17 mouse cellular contexts compared by ENCODE assay signal in genomic region chr10:69179341-69179740, GRCm38 (mm10). TPM values are rescaled to one million over a fixed set of nuclear protein-coding genes. Genes with fewer than 3 reads are reported as not detected.
"Had no signal": no experiment of that assay in that cellular context is flagged by ENCODE, and none has a peak within 500 bp of the region (broad histone marks: within the 10 kb centered on the region; RNA-seq: fewer than 3 reads in every experiment).

No protein-coding gene starts in this region.

- H3K4me1 ChIP-seq: lung, embryonic 15.5 days; megakaryocyte, embryonic 14.5 days; midbrain, embryonic 15.5 days; neural tube, embryonic 12.5 days had no signal

- H3K4me3 ChIP-seq: layer of hippocampus, adult 2 months; limb, embryonic 12.5 days; lung, embryonic 15.5 days; megakaryocyte, embryonic 14.5 days; midbrain, embryonic 15.5 days; neural tube, embryonic 12.5 days had no signal

- H3K9me3 ChIP-seq: limb, embryonic 12.5 days; lung, embryonic 15.5 days; midbrain, embryonic 15.5 days; neural tube, embryonic 12.5 days had no signal

- H3K27me3 ChIP-seq: limb, embryonic 12.5 days; lung, embryonic 15.5 days; midbrain, embryonic 15.5 days; neural tube, embryonic 12.5 days had no signal

- DNase-seq: kidney, adult 9 months; kidney, postnatal 10 days; kidney, postnatal 4 days; liver; liver, postnatal 0 days; lung, postnatal 14 days; thymus, postnatal 4 days had no signal

- ATAC-seq: liver, postnatal 0 days; midbrain, embryonic 15.5 days had no signal

- H3K36me3 ChIP-seq: limb, embryonic 12.5 days; lung, embryonic 15.5 days; midbrain, embryonic 15.5 days; neural tube, embryonic 12.5 days had no signal

- H3K4me2 ChIP-seq: limb, embryonic 12.5 days; lung, embryonic 15.5 days; midbrain, embryonic 11.5 days; midbrain, embryonic 15.5 days; neural tube, embryonic 12.5 days had no signal

- H3K27ac ChIP-seq: layer of hippocampus, adult 2 months; limb, embryonic 12.5 days; lung, embryonic 15.5 days; macrophage; midbrain, embryonic 15.5 days; neural tube, embryonic 12.5 days had no signal

- H3K9ac ChIP-seq: limb, embryonic 12.5 days; liver, postnatal 0 days; lung, embryonic 15.5 days; midbrain, embryonic 15.5 days; neural tube, embryonic 12.5 days had no signal

RNA-seq across cellular contexts. Expression of gene A930033H14Rik, which starts 33.6 kb away (rescaled TPM):
- total RNA-seq: monocyte, adult 5-6 weeks; neutrophil, adult 5-6 weeks had no signal
